Mouse (Mus musculus) intestine, embryonic 14.5 days (tissue): ENCODE results near the gene Gm21294. TPM values are rescaled to one million over a fixed set of nuclear protein-coding genes. Genes with fewer than 3 reads are reported as not detected.
"Not testable (repeated sequence)": the region's sequence is repeated elsewhere in the genome, so short reads cannot be mapped to it uniquely, and the experiment has no call there.

Experiments used
- ATAC-seq: fragments of 200-750 bp; cut with Nextera tagmentation; replicated peaks from 2 replicates; pipeline ENCODE4 v1.8.0; 2017; ENCODE audit warnings: low read depth, moderate number of reproducible peaks, moderate TSS enrichment, moderate library complexity; ENCODE audit not compliant: low FRiP score, low TSS enrichment
- DNase-seq: peaks from one replicate; pipeline ENCODE4 v3.0.0-alpha.2; 2018; ENCODE audit warnings: low spot score
- H3K27ac ChIP-seq: fragments of 300-500 bp; sonication (generic); 2 replicates; pipeline ENCODE4 v1.5.1; 2014; ENCODE audit warnings: low read depth, mild to moderate bottlenecking, control low read depth
- H3K27me3 ChIP-seq: fragments of 300-500 bp; sonication (generic); replicated peaks from 2 replicates; pipeline ENCODE4 v1.6.1; 2014; ENCODE audit warnings: low read length, control low read depth; ENCODE audit not compliant: control insufficient read depth, insufficient read depth
- H3K36me3 ChIP-seq: fragments of 300-500 bp; sonication (generic); 2 replicates; pipeline ENCODE4 v1.6.1; 2014; ENCODE audit warnings: low read length, control low read depth; ENCODE audit not compliant: control insufficient read depth, insufficient read depth
- H3K4me1 ChIP-seq: fragments of 300-500 bp; sonication (generic); replicated peaks from 2 replicates; pipeline ENCODE4 v1.6.1; 2014; ENCODE audit warnings: low read length, control low read depth, mixed read lengths; ENCODE audit not compliant: control insufficient read depth, insufficient read depth
- H3K4me2 ChIP-seq: fragments of 300-500 bp; sonication (generic); 2 replicates; pipeline ENCODE4 v1.6.1; 2014; ENCODE audit warnings: low read length
- H3K4me3 ChIP-seq: fragments of 300-500 bp; sonication (generic); 2 replicates; pipeline ENCODE4 v1.5.1; 2014; ENCODE audit warnings: low read depth, low read length, control low read depth, mixed read lengths
- H3K9ac ChIP-seq: fragments of 300-500 bp; sonication (generic); 2 replicates; pipeline ENCODE4 v1.6.1; 2014; ENCODE audit warnings: mild to moderate bottlenecking, low read length
- H3K9me3 ChIP-seq: fragments of 300-500 bp; sonication (generic); 2 replicates; pipeline ENCODE4 v1.6.1; 2016; ENCODE audit warnings: low read length, control low read depth; ENCODE audit not compliant: control insufficient read depth
- WGBS: fragments of 180-500 bp; shearing (Covaris S2); extraction: QIAGEN DNeasy Blood & Tissue Kit; methylation state at CpG from one replicate; pipeline ENCODE4 v1.1.7; 2014; 5-methylcytosine and 5-hydroxymethylcytosine counted together
- polyA plus RNA-seq: library from polyadenylated mRNA; unstranded; fragments of >200 nt; fragmentation: Nextera tagmentation; extraction: Ambion mirVana; gene quantifications from 2 replicates; pipeline ENCODE4 v1.2.1, GENCODE M21; 2014

Gene Gm21294
- polyA plus RNA-seq: not detected in 2 replicates

GRCm38 (mm10) chrY:89052506-89052905 lies at the start of gene Gm21294:
Gene Gm21294 (plus strand): TSS chrY:89052806.
- H3K9me3 ChIP-seq, H3K27me3 ChIP-seq, H3K27ac ChIP-seq, ATAC-seq, H3K4me2 ChIP-seq, H3K36me3 ChIP-seq, H3K9ac ChIP-seq, DNase-seq, H3K4me1 ChIP-seq, H3K4me3 ChIP-seq: not testable (repeated sequence)
- WGBS: no CpG with 5 or more reads among the region's 5 CpGs

GRCm38 (mm10) chrY:89126246-89126645 lies 73.6 kb downstream of the Gm21294 start:
- H3K36me3 ChIP-seq, H3K4me3 ChIP-seq, H3K4me2 ChIP-seq, H3K4me1 ChIP-seq, H3K27me3 ChIP-seq, H3K27ac ChIP-seq, H3K9me3 ChIP-seq, ATAC-seq, DNase-seq, H3K9ac ChIP-seq: not testable (repeated sequence)
- WGBS: 100% methylated on average over 2 of the region's 21 CpGs
